Mouse (Mus musculus) forebrain, embryonic 10.5 days (tissue): ENCODE measurements at regions not wholly inside any gene's neighbourhood (a gene's known extent, or its start where the extent isn't known, plus 50 kb on each side); places are given as distances from the start of the nearest gene placed in this dataset.

ENCODE experiments used
- DNase-seq: peaks from one replicate; pipeline ENCODE4 v3.0.0-alpha.2; 2017; ENCODE audit warnings: low spot score; ENCODE audit errors: extremely low spot score
- H3K27ac ChIP-seq: fragments of 300-500 bp; sonication (generic); 2 replicates; pipeline ENCODE4 v1.5.1; 2016; ENCODE audit warnings: mild to moderate bottlenecking
- H3K27me3 ChIP-seq: fragments of 300-500 bp; sonication (generic); 2 replicates; pipeline ENCODE4 v1.6.1; 2016; ENCODE audit warnings: mild to moderate bottlenecking; ENCODE audit not compliant: poor library complexity, severe bottlenecking
- H3K36me3 ChIP-seq: fragments of 300-500 bp; sonication (generic); replicated peaks from 2 replicates; pipeline ENCODE4 v1.6.1; 2016; ENCODE audit warnings: mild to moderate bottlenecking, moderate library complexity
- H3K4me1 ChIP-seq: fragments of 300-500 bp; sonication (generic); 2 replicates; pipeline ENCODE4 v1.6.1; 2016
- H3K4me3 ChIP-seq: fragments of 300-500 bp; sonication (generic); 2 replicates; pipeline ENCODE4 v1.5.1; 2016; ENCODE audit warnings: mild to moderate bottlenecking, moderate library complexity
- H3K9me3 ChIP-seq: fragments of 300-500 bp; sonication (generic); 2 replicates; pipeline ENCODE4 v1.6.1; 2016; ENCODE audit warnings: mild to moderate bottlenecking, moderate library complexity
- WGBS: fragments of 180-500 bp; shearing (Covaris S2); methylation state at CpG from one replicate; pipeline ENCODE4 v1.1.7; 2016; 5-methylcytosine and 5-hydroxymethylcytosine counted together

DNA sequence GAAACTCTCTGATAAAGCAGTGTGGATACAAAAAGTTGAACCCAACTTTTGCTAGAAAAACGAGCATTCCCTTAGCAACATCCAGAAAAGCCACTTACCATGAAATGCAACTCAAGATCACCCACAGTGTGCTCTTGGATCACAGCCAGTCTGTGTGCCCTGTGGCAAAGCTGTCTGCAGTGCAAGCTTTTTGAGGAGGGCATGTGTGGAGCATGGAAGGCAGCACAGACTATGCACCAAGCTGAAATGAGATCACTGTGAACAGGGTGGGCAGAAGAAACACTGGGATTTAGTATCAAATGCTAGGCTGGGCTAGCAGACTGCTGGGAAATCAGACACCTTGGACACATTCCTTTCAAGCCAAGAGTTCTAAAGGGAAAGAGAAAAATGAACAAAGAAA is 162.4 kb downstream of the Sim1 start:
- WGBS = 60% methylated on average over 1 of the region's 1 CpGs
- no peaks in the 10 kb centered on the region for H3K36me3 ChIP-seq
- DNase-seq = no peak
- H3K27ac ChIP-seq = no peak overlapping the region
- H3K9me3 ChIP-seq = no peaks in the 10 kb centered on the region
- no peak overlapping the region for H3K4me3 ChIP-seq
- 0 out of 2 replicates have a peak, but pooled peaks cover 4% of the 10 kb centered on the region for H3K4me1 ChIP-seq
- H3K27me3 ChIP-seq = no peaks in the 10 kb centered on the region

GRCm38 (mm10) chr10:51058333-51058732 is 163.8 kb downstream of the Sim1 start:
- H3K4me1 ChIP-seq = 0 out of 2 replicates have a peak, but pooled peaks cover 4% of the 10 kb centered on the region
- no peaks in the 10 kb centered on the region for H3K27me3 ChIP-seq
- no peak overlapping the region for H3K27ac ChIP-seq
- no peak overlapping the region for H3K4me3 ChIP-seq
- H3K36me3 ChIP-seq = no peaks in the 10 kb centered on the region
- 88% methylated on average over 5 of the region's 5 CpGs for WGBS
- H3K9me3 ChIP-seq = no peaks in the 10 kb centered on the region
- DNase-seq = no peak

- no peak for DNase-seq
- 100% methylated on average over 1 of the region's 1 CpGs for WGBS
- H3K9me3 ChIP-seq = no peaks in the 10 kb centered on the region
- H3K36me3 ChIP-seq = no peaks in the 10 kb centered on the region
- H3K4me3 ChIP-seq = no peak overlapping the region
- H3K27me3 ChIP-seq = no peaks in the 10 kb centered on the region
- H3K4me1 ChIP-seq = peaks cover 6% of the 10 kb centered on the region
- H3K27ac ChIP-seq = no peak overlapping the region
These were observed 207.0 kb downstream of the Sim1 start for GRCm38 (mm10) chr10:51101590-51101989.

GRCm38 (mm10) chr10:51151833-51152232 is 257.3 kb downstream of the Sim1 start:
- Histone ChIP-seq H3K27ac (no peak overlapping the region), H3K27me3 (peaks cover 48% of the 10 kb centered on the region), H3K9me3 (no peaks in the 10 kb centered on the region), H3K4me1 (peaks cover 33% of the 10 kb centered on the region), H3K36me3 (no peaks in the 10 kb centered on the region), H3K4me3 (no peak overlapping the region)
- DNase-seq = no peak

DNA sequence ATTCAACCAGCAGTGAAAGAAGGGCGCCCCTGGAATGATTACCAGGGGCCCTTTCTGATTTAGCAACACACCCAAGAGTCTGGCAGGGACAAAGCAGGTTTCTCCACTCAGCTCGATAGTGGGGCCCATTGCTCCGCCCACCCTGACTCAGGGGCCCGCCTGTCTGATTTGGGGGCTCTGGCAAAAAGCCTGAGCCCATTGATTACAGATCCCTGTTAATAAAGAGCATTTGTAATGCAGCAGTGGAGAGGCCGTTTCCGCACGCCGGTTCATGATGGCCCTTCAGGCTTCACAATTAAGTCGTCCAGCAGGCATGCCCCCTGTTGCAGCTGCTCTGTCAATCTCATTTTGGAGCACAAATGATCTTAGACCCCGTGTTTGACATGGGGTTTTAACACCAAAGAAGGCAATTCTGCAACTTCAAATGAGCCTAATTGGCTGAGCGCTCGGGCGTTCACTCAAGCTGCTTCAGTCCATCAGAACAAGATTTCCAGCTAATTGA is 259.0 kb downstream of the Sim1 start:
- WGBS = 3% methylated on average over 13 of the region's 13 CpGs
- Histone ChIP-seq H3K4me3 (peak overlapping the region; percentile 22; the same call in 1 of the 2 replicates), H3K4me1 (peaks cover 33% of the 10 kb centered on the region), H3K27ac (peak overlapping the region; percentile 79), H3K9me3 (no peaks in the 10 kb centered on the region; the same call in 1 of the 2 replicates), H3K27me3 (peaks cover 57% of the 10 kb centered on the region), H3K36me3 (no peaks in the 10 kb centered on the region)
- peak; percentile 86 for DNase-seq

GRCm38 (mm10) chr10:51154016-51154415 is 259.5 kb downstream of the Sim1 start:
- peaks cover 54% of the 10 kb centered on the region for H3K27me3 ChIP-seq
- no peak for DNase-seq
- H3K9me3 ChIP-seq = no peaks in the 10 kb centered on the region; the same call in 1 of the 2 replicates
- H3K4me3 ChIP-seq = no peak overlapping the region
- H3K36me3 ChIP-seq = no peaks in the 10 kb centered on the region
- H3K4me1 ChIP-seq = peaks cover 33% of the 10 kb centered on the region
- peak overlapping the region; percentile 79 for H3K27ac ChIP-seq
- 28% methylated on average over 2 of the region's 2 CpGs for WGBS

- H3K27ac ChIP-seq = peak overlapping the region; percentile 79
- H3K4me3 ChIP-seq = no peak overlapping the region
- H3K4me1 ChIP-seq = peaks cover 33% of the 10 kb centered on the region
- 75% methylated on average over 2 of the region's 2 CpGs for WGBS
- peaks cover 52% of the 10 kb centered on the region for H3K27me3 ChIP-seq
- no peaks in the 10 kb centered on the region for H3K36me3 ChIP-seq
- no peaks in the 10 kb centered on the region; the same call in 1 of the 2 replicates for H3K9me3 ChIP-seq
- DNase-seq = no peak
These were observed 260.2 kb downstream of the Sim1 start for GRCm38 (mm10) chr10:51154743-51155142.

GRCm38 (mm10) chr10:51173619-51174018 is 279.1 kb downstream of the Sim1 start:
- H3K27me3 ChIP-seq = no peaks in the 10 kb centered on the region

GRCm38 (mm10) chr10:51175993-51176577 is 281.5 kb downstream of the Sim1 start:
- 92% methylated on average over 3 of the region's 3 CpGs for WGBS
- peaks cover 5% of the 10 kb centered on the region; the same call in 1 of the 2 replicates for H3K4me1 ChIP-seq
- no peaks in the 10 kb centered on the region for H3K27me3 ChIP-seq
- H3K4me3 ChIP-seq = no peak overlapping the region
- H3K36me3 ChIP-seq = no peaks in the 10 kb centered on the region
- no peaks in the 10 kb centered on the region for H3K9me3 ChIP-seq
- no peak for DNase-seq
- H3K27ac ChIP-seq = no peak overlapping the region

More at GRCm38 (mm10) chr10:51173619-51174018, 279.1 kb downstream of the Sim1 start:
- Histone ChIP-seq H3K36me3 (no peaks in the 10 kb centered on the region), H3K27ac (no peak overlapping the region), H3K4me1 (peaks cover 5% of the 10 kb centered on the region; the same call in 1 of the 2 replicates), H3K9me3 (no peaks in the 10 kb centered on the region), H3K4me3 (no peak overlapping the region)
- 86% methylated on average over 3 of the region's 3 CpGs for WGBS
- DNase-seq = no peak

DNA sequence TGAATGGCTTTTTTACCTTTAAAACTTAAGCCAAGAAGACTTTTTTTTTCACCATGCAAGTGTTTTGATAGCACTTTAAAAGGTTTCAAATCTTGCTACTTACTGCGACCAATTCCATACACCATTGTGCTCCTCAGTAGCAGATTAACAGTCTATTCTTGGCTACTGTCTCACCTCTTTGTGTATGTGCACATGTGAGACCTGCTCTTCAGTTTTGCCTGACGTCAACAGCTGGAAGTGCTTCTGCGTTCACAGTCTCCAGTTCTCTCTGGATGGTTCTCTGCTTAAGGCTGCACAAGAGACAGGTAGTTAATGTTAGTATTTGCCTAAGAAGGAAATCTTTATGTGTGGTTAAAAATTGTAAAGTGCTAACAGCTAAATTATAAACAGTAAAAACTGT is 282.1 kb downstream of the Sim1 start:
- DNase-seq = no peak
- Histone ChIP-seq H3K36me3 (no peaks in the 10 kb centered on the region), H3K27me3 (no peaks in the 10 kb centered on the region), H3K4me3 (no peak overlapping the region), H3K9me3 (no peaks in the 10 kb centered on the region), H3K27ac (no peak overlapping the region), H3K4me1 (peaks cover 5% of the 10 kb centered on the region; the same call in 1 of the 2 replicates)
- WGBS = 74% methylated on average over 3 of the region's 3 CpGs

GRCm38 (mm10) chr10:51181752-51182151 is 287.2 kb downstream of the Sim1 start:
- no peaks in the 10 kb centered on the region for H3K27me3 ChIP-seq
- 90% methylated on average over 2 of the region's 2 CpGs for WGBS
- H3K4me1 ChIP-seq = no peaks in the 10 kb centered on the region
- no peak for DNase-seq
- no peak overlapping the region for H3K4me3 ChIP-seq
- no peaks in the 10 kb centered on the region for H3K9me3 ChIP-seq
- no peak overlapping the region for H3K27ac ChIP-seq
- no peaks in the 10 kb centered on the region for H3K36me3 ChIP-seq

DNA sequence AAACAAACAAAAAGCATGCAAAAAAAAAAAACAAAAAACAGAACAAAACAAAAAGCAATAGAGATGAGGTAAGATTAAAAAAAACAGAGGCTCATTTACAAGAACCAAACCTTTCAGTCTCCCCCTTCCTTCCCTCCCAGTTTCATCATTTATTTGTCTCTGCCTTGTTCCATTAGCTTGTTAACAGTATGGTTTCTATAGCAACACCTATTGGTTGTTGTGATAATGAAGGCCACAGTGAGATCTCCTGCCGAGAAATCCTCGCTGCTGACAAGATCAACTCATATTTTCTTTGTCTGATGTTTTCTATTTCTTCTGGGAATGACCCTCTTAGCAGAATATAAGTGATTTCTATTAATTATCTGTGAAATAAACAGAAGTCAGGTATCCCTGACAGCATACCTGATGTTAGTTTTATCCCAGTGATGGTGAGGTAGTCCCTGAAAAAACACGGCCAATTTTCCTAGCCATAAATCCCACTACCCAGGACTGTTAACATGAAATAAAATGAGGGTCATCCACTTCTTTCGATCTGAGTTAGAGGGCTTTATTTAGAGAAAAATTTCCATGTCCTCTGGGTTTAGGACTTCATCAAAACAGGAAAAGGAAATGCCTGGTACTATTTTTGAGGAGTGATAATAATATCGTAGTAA is 288.9 kb upstream of the Gm49339 start:
- H3K9me3 ChIP-seq = no peaks in the 10 kb centered on the region
- H3K27me3 ChIP-seq = no peaks in the 10 kb centered on the region
- no peak for DNase-seq
- 65% methylated on average over 5 of the region's 5 CpGs for WGBS
- H3K4me3 ChIP-seq = no peak overlapping the region
- H3K4me1 ChIP-seq = peaks cover 4% of the 10 kb centered on the region; the same call in 1 of the 2 replicates
- H3K27ac ChIP-seq = no peak overlapping the region
- no peaks in the 10 kb centered on the region for H3K36me3 ChIP-seq

GRCm38 (mm10) chr10:51219481-51219880 is 260.9 kb upstream of the Gm49339 start:
- WGBS = 84% methylated on average over 4 of the region's 4 CpGs
- H3K4me1 ChIP-seq = no peaks in the 10 kb centered on the region
- no peak overlapping the region for H3K4me3 ChIP-seq

More at GRCm38 (mm10) chr10:51219481-51219880, 260.9 kb upstream of the Gm49339 start:
- DNase-seq = no peak
- Histone ChIP-seq H3K36me3 (no peaks in the 10 kb centered on the region), H3K27ac (no peak overlapping the region), H3K9me3 (no peaks in the 10 kb centered on the region), H3K27me3 (no peaks in the 10 kb centered on the region)
